Mouse (Mus musculus) heart, embryonic 14.5 days (tissue): Measurements from ENCODE around the gene Ift43. TPM values are rescaled to one million over a fixed set of nuclear protein-coding genes. Genes with fewer than 3 reads are reported as not detected.

ENCODE experiments used
- ATAC-seq: fragments of 200-750 bp; cut with Nextera tagmentation; 2 replicates; pipeline ENCODE4 v1.8.0; 2017; ENCODE audit warnings: low read depth, moderate TSS enrichment; ENCODE audit not compliant: insufficient number of reproducible peaks, insufficient read depth, low FRiP score
- H3K27ac ChIP-seq, 2 experiments: fragments of 200-500 bp in 1 of 2; fragments of 300-500 bp in 1 of 2; sonication (generic) in 1 of 2; replicated peaks in 1 of 2; 2 replicates each; pipeline ENCODE4 v1.5.1; 2012 to 2014; ENCODE audit warnings: low read depth in 2 of 2, low read length in 2 of 2, control low read depth in 1 of 2, mild to moderate bottlenecking in 1 of 2, mixed read lengths in 1 of 2; ENCODE audit not compliant: control insufficient read depth in 1 of 2, insufficient read depth in 1 of 2
- H3K27me3 ChIP-seq: fragments of 300-500 bp; sonication (generic); 2 replicates; pipeline ENCODE4 v1.6.1; 2014; ENCODE audit warnings: mild to moderate bottlenecking, low read length, control low read depth; ENCODE audit not compliant: control insufficient read depth, insufficient read depth
- H3K36me3 ChIP-seq: fragments of 300-500 bp; sonication (generic); 2 replicates; pipeline ENCODE4 v1.6.1; 2014; ENCODE audit warnings: mild to moderate bottlenecking, control low read depth, low read length, mixed read lengths; ENCODE audit not compliant: control insufficient read depth, insufficient read depth
- H3K4me1 ChIP-seq, 2 experiments: fragments of 200-500 bp in 1 of 2; fragments of 300-500 bp in 1 of 2; sonication (generic) in 1 of 2; 2 replicates each; pipeline ENCODE4 v1.6.1; 2012 to 2014; ENCODE audit warnings: low read length in 2 of 2, control low read depth in 1 of 2, mixed read lengths in 1 of 2; ENCODE audit not compliant: control insufficient read depth in 2 of 2, insufficient read depth in 2 of 2
- H3K4me2 ChIP-seq: fragments of 300-500 bp; sonication (generic); 2 replicates; pipeline ENCODE4 v1.6.1; 2014; ENCODE audit warnings: mild to moderate bottlenecking, low read length
- H3K4me3 ChIP-seq, 2 experiments: fragments of 200-500 bp in 1 of 2; fragments of 300-500 bp in 1 of 2; sonication (generic) in 1 of 2; 2 replicates each; pipeline ENCODE4 v1.5.1; 2012 to 2014; ENCODE audit warnings: low read length in 2 of 2, mild to moderate bottlenecking in 2 of 2, control low read depth in 1 of 2, low read depth in 1 of 2, moderate library complexity in 1 of 2; ENCODE audit not compliant: control insufficient read depth in 1 of 2, insufficient read depth in 1 of 2
- H3K9ac ChIP-seq: fragments of 300-500 bp; sonication (generic); 2 replicates; pipeline ENCODE4 v1.6.1; 2014; ENCODE audit warnings: mild to moderate bottlenecking, low read length
- H3K9me3 ChIP-seq: fragments of 300-500 bp; sonication (generic); 2 replicates; pipeline ENCODE4 v1.6.1; 2016; ENCODE audit warnings: low read length, control low read depth; ENCODE audit not compliant: control insufficient read depth
- WGBS: fragments of 180-500 bp; shearing (Covaris S2); extraction: QIAGEN DNeasy Blood & Tissue Kit; methylation state at CpG from one replicate; pipeline ENCODE4 v1.1.7; 2014; 5-methylcytosine and 5-hydroxymethylcytosine counted together
- polyA plus RNA-seq: library from polyadenylated mRNA; unstranded; fragments of >200 nt; fragmentation: Nextera tagmentation; extraction: Ambion mirVana; gene quantifications from 2 replicates; pipeline ENCODE4 v1.2.1, GENCODE M21; 2014

Gene Ift43
- polyA plus RNA-seq, 1 experiment from 2014 or later, result 142 TPM

GRCm38 (mm10) chr12:86161436-86161835, 79.1 kb downstream of the Ift43 start:
- peaks cover 30 to 33% of the 10 kb centered on the region in 2 experiments for H3K4me1 ChIP-seq
- WGBS, result 86% methylated on average over 6 of the region's 6 CpGs
- H3K36me3 ChIP-seq, result peaks cover 14% of the 10 kb centered on the region
- no peak overlapping the region for H3K4me3 ChIP-seq
- ATAC-seq, result no peak
- H3K9ac ChIP-seq, result no peak overlapping the region
- H3K9me3 ChIP-seq, result peaks cover 8% of the 10 kb centered on the region; the same call in 1 of the 2 replicates
- H3K27me3 ChIP-seq, result no peaks in the 10 kb centered on the region
- H3K27ac ChIP-seq, result no peak overlapping the region
- H3K4me2 ChIP-seq, result no peak overlapping the region

- Histone ChIP-seq H3K4me2 (no peak overlapping the region), H3K27me3 (no peaks in the 10 kb centered on the region), H3K4me1 (peaks cover 30 to 33% of the 10 kb centered on the region in 2 experiments), H3K27ac (no peak overlapping the region), H3K9ac (no peak overlapping the region), H3K4me3 (no peak overlapping the region), H3K9me3 (peaks cover 8% of the 10 kb centered on the region; the same call in 1 of the 2 replicates), H3K36me3 (peaks cover 14% of the 10 kb centered on the region)
- no peak for ATAC-seq
- 89% methylated on average over 5 of the region's 5 CpGs for whole genome bisulfite sequencing
These were observed 79.6 kb downstream of the Ift43 start for GRCm38 (mm10) chr12:86161942-86162341.

GRCm38 (mm10) chr12:86162890-86163816, 80.8 kb downstream of the Ift43 start:
- H3K4me3 ChIP-seq, result no peak overlapping the region
- peaks cover 14% of the 10 kb centered on the region for H3K36me3 ChIP-seq
- H3K9me3 ChIP-seq, result peaks cover 8% of the 10 kb centered on the region; the same call in 1 of the 2 replicates
- ATAC-seq, result no peak
- H3K27ac ChIP-seq, result no peak overlapping the region
- 48% methylated on average over 12 of the region's 12 CpGs for WGBS
- H3K9ac ChIP-seq, result no peak overlapping the region
- peaks cover 19 to 24% of the 10 kb centered on the region in 2 experiments for H3K4me1 ChIP-seq
- no peaks in the 10 kb centered on the region for H3K27me3 ChIP-seq
- H3K4me2 ChIP-seq, result no peak overlapping the region

GRCm38 (mm10) chr12:86166244-86166643, 83.9 kb downstream of the Ift43 start:
- Histone ChIP-seq H3K36me3 (peaks cover 6% of the 10 kb centered on the region), H3K4me3 (no peak overlapping the region), H3K9me3 (no peaks in the 10 kb centered on the region), H3K27me3 (no peaks in the 10 kb centered on the region), H3K4me2 (no peak overlapping the region), H3K4me1 (peaks cover 8 to 11% of the 10 kb centered on the region in 2 experiments), H3K9ac (no peak overlapping the region), H3K27ac (no peak overlapping the region)
- ATAC-seq, result no peak
- 14% methylated on average over 2 of the region's 2 CpGs for WGBS

- Histone ChIP-seq H3K36me3 (peaks cover 4% of the 10 kb centered on the region; the same call in 1 of the 2 replicates), H3K27ac (no peak overlapping the region), H3K4me2 (no peak overlapping the region), H3K9me3 (no peaks in the 10 kb centered on the region), H3K4me1 (peaks cover 8 to 11% of the 10 kb centered on the region in 2 experiments), H3K9ac (no peak overlapping the region), H3K27me3 (no peaks in the 10 kb centered on the region), H3K4me3 (no peak overlapping the region)
- 53% methylated on average over 9 of the region's 9 CpGs for WGBS
- no peak for ATAC-seq
These were observed 84.7 kb downstream of the Ift43 start for GRCm38 (mm10) chr12:86167075-86167474.

- no peak overlapping the region for H3K9ac ChIP-seq
- H3K36me3 ChIP-seq, result no peaks in the 10 kb centered on the region
- H3K27me3 ChIP-seq, result no peaks in the 10 kb centered on the region
- peaks cover 3 to 6% of the 10 kb centered on the region in 2 experiments for H3K4me1 ChIP-seq
- 13% methylated on average over 1 of the region's 1 CpGs for WGBS
- no peak overlapping the region for H3K4me2 ChIP-seq
- no peak overlapping the region for H3K27ac ChIP-seq
- no peak overlapping the region for H3K4me3 ChIP-seq
- no peak for ATAC-seq
- H3K9me3 ChIP-seq, result no peaks in the 10 kb centered on the region
These were observed 86.4 kb downstream of the Ift43 start for GRCm38 (mm10) chr12:86168712-86169111.

- Histone ChIP-seq H3K4me2 (no peak overlapping the region), H3K9ac (no peak overlapping the region), H3K9me3 (no peaks in the 10 kb centered on the region), H3K27me3 (no peaks in the 10 kb centered on the region), H3K4me1 (peaks cover 3 to 6% of the 10 kb centered on the region in 2 experiments), H3K27ac (no peak overlapping the region), H3K36me3 (no peaks in the 10 kb centered on the region), H3K4me3 (no peak overlapping the region)
- WGBS, result 70% methylated on average over 5 of the region's 5 CpGs
- no peak for ATAC-seq
These were observed 86.9 kb downstream of the Ift43 start for GRCm38 (mm10) chr12:86169195-86169594.
